Mouse (Mus musculus): Measurements from ENCODE around the gene AI413582. TPM values are rescaled to one million over a fixed set of nuclear protein-coding genes. Genes with fewer than 3 reads are reported as not detected.

Gene AI413582
- total RNA-seq, 2 experiments from 2014 or later, result 7.3 to 7.7 TPM

GRCm38 (mm10) chr17:27557927-27558661 is 7.5 kb downstream of the AI413582 start:
- intact Hi-C loops (cut with DNase I), result no loop called here

GRCm38 (mm10) chr17:27557181-27557926 is 8.2 kb downstream of the AI413582 start:
- DNase-seq (ENCODE audit: low spot score), result no peak
- intact Hi-C loops (cut with DNase I), result no loop called here

More at GRCm38 (mm10) chr17:27557927-27558661, 7.5 kb downstream of the AI413582 start:
- no peak for DNase-seq (ENCODE audit: low spot score)

- DNase-seq (ENCODE audit: low spot score), result peak; percentile 67
- intact Hi-C loops (cut with DNase I), result no loop called here
These were observed 9.1 kb downstream of the AI413582 start, which contains the start of gene Hmga1 for GRCm38 (mm10) chr17:27556315-27557011. Gene Hmga1 (plus strand): TSS chr17:27556497.

- intact Hi-C loops (cut with DNase I), result no loop called here
- peak; percentile 29 for DNase-seq (ENCODE audit: low spot score)
These were observed 9.9 kb downstream of the AI413582 start for GRCm38 (mm10) chr17:27555512-27556172.

DNA sequence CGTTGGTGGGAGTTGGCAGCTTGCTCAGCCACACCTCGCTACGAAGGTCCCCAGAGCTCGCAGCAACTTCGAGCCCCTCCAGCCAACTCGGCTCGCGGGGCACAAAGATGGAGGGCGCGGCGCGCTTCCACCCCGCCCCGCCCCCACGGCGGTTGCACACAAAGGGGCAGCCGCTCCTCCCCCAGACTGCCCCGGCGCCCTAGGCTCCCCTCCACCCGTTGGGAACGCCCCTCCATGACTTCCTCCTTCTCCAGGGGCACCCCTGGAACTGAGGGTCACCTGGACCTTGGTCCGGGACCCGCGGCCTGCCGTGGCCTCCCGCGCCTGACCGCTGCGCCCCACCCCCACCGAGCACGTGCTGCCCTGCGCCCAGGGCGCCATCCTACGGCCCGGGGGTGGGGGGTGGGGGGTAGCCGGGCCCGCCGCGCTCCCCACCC is 10.5 kb downstream of the AI413582 start:
- DNase-seq (ENCODE audit: low spot score), result no peak
- intact Hi-C loops (cut with DNase I), result no loop called here

DNA sequence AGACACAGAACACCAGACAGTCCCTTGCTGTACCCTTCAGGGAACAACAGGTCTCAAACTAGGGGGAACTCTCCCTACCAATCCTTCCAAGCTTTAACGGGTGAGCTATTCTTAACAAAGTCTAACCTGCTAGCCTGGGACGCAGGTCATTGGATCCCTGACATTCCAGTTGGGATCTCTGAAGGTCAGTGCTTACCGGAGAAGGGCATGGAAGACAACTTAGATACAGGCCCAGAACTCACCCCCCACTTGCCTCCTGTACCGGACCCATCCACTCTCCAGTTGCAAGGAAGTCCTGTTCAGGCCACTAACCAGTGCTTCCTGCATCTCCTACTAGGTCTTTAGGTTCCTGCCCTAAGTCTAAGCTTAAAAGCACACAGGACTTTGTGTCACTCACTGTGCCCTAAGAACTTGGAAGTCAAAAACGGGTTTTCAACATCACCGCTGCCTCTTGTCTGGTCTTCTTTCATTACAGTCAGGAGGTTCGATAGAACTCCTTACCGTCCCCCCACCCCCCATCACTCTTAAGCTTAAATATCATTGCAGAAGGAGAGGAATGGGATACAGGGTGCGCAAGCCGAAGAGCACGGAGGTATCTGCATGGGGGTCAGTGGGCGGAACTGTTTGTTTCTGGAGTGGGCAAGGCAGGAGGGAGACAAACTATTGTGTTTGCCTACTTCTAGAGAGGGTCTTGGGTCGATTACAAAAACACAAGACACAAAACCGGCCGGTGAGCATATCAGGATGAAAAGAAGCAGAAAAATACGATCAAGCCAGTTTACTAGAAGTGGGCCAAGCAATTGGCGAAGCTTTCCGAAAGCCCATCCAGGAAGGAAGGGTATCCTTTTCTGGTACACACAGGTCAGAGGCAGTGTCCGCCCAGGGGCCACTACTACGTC is 11.2 kb downstream of the AI413582 start:
- intact Hi-C loops (cut with DNase I), result no loop called here
- no peak for DNase-seq (ENCODE audit: low spot score)

DNA sequence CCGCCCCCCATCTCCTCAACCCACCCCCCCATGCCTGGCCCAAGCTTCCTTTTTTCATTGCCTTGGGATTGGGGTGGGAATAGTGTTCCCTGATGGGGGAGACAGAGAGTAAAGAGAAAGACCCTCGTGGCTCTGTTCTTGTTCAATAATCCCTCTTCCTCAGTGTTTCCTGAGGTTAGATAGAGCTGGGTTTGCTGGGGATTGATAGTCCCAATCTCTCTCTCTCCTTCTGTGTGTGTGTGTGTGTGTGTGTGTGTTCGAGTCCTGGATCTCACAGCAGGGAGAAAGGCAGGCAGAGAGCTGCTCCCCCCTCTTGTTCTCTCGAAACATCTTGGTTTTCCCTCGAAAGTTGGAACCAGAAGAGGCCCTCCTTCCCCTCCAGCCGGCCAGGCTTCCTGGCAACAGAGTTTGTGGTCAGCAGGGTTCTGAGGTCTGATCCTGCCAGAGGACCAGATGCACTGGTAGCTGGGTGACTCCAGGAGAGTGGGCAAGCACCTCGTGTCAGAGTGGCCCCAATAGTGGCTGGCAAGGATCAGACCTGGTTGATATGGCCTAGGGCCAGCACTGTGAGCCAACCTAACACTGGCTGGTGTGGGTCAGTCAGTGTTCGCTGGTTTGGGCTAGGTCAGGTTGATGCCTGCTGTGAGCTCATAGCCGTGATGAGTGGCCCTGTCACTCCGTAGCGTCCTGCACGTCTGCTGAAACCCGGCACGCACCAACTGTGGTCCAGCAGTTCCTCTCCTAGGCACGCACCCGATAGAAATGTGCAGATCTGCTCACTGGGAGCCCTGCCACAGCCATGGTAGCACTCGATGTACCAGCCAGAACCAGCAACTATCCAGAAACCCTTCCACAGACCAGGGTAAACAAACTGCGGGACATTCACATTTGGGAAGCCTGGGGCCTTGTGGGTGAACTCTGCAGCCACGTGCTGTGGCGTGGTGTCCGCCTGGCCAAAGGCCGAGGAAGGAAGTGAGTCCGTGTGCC is 13.0 kb downstream of the AI413582 start:
- no peak for DNase-seq (ENCODE audit: low spot score)
- intact Hi-C loops (cut with DNase I), result no loop called here

GRCm38 (mm10) chr17:27551393-27551940 is 14.1 kb downstream of the AI413582 start:
- intact Hi-C loops (cut with DNase I), result no loop called here
- no peak for DNase-seq (ENCODE audit: low spot score)

DNA sequence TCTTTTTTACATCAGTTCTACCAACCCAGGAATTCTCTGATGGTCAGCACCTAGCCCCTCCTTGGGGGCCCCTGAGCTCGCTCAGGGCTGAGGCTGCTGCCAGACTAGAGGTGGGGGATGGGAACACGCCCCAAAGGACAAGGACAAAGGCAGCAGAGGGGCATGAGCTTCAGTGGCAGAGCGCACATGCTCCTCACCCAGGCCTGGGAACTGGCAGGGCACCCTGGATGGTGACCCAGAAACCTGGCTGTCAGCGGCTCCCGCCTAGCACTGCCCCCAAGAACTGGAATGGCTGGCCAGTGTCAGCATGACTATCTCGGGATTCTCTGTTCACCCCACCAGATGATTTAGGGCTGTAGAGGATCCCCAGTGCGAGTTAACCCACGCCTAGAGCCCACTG is 16.3 kb downstream of the AI413582 start:
- DNase-seq (ENCODE audit: low spot score), result no peak
- intact Hi-C loops (cut with DNase I), result no loop called here

DNA sequence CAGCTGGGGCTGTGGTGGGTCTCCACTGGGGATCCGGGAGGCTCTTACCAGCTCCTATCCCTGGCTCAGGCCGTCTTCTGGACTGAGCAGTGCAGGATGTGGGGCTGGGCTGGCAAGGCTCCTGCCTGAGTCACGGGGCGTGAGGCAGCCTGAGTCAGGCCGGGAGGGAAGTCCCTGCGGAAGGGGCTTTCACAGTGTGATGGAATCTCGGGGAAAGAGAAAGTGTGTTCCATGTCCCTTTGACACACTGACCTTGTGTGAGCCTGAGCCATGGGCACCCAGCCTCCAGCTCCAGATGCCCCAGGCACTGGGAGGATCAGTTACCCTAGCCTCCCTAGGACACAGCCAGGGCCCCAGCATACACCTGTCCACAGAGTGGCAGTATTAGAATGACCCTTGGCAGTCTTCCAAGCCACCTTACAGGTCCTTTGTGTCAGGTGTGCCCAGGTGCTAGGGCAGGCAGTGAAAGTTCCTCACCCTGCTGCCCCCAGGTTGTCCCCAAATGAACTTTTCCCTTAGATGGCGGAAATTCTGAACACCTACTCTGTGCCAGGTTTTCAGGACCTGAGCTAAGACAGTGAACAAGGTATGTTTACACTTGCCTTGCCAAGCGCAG is 18.2 kb downstream of the AI413582 start:
- DNase-seq (ENCODE audit: low spot score), result peak; percentile 37
- intact Hi-C loops (cut with DNase I), result no loop called here

GRCm38 (mm10) chr17:27546574-27547085 is 18.9 kb downstream of the AI413582 start:
- intact Hi-C loops (cut with DNase I), result no loop called here
- no peak for DNase-seq (ENCODE audit: low spot score)

DNA sequence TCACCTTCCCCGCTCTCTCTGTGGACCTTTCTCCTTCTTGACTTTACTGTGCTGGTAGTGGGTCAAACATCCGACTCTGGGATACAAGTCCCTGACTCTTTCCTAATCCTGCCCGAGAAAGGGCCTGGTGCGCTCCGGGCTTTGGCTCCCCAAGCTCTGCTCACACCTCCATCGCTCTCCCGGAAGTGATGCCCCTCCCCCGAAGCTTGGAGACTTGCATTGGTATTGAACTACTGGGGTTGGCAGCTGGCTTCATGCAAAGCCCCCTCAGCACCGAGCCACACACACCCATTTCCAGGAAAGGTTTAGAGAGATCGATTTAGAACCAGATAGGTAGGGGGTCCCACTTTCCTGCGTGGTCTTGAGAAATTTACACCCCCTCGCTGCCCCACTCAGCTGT is 19.6 kb downstream of the AI413582 start:
- intact Hi-C loops (cut with DNase I), result no loop called here
- DNase-seq (ENCODE audit: low spot score), result no peak

DNA sequence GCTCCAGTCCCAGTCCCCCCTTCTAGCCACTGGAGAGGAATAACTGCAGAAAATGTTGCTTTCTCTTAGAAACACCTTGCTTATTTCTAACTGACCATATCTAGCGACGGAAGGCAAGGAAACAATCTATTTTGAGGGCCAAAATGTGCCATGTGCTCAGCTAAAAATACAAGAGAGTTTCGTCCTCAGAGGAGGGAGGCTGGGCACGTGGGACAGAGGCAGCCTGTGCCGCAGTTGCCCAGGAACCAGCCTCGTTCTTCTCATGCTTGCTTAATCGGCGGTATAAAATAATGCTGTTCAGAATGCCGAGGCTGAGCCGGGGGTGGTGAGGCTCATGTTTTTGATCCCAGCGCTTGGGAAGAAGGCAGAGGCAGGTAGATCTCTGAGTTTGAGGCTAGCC is 21.0 kb downstream of the AI413582 start:
- intact Hi-C loops (cut with DNase I), result no loop called here
- DNase-seq (ENCODE audit: low spot score), result no peak

GRCm38 (mm10) chr17:27541984-27542383 is 23.6 kb downstream of the AI413582 start:
- DNase-seq (ENCODE audit: low spot score), result no peak
- intact Hi-C loops (cut with DNase I), result no loop called here

DNA sequence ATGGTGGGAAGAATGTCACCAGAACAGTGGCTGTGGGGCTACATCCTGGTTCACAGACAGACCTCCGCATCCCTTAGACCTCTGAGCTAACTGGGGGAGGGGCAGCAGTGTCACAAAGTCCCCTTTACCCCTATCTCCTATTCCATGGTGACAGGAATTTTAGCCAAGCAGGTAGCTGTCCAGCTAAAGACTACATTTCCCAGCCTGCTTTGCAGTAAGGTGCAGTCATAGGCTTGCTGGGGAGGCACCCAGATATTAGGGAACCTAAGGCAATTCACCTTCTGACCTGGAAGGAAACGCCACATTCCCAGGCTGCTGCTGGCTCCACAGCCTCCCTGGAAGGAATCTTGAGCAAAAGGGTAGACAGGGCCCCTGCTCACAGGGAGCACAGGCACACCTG is 24.3 kb downstream of the AI413582 start:
- DNase-seq (ENCODE audit: low spot score), result no peak
- intact Hi-C loops (cut with DNase I), result no loop called here

- peak; percentile 66 for DNase-seq (ENCODE audit: low spot score)
- intact Hi-C loops (cut with DNase I), result loop anchor here (1.0 to 2.0 kb wide), 3 partner anchors 31 to 226 kb away; partner anchors contain the start of gene AI413582
These were observed 30.8 kb downstream of the AI413582 start for GRCm38 (mm10) chr17:27534718-27535117.

DNA sequence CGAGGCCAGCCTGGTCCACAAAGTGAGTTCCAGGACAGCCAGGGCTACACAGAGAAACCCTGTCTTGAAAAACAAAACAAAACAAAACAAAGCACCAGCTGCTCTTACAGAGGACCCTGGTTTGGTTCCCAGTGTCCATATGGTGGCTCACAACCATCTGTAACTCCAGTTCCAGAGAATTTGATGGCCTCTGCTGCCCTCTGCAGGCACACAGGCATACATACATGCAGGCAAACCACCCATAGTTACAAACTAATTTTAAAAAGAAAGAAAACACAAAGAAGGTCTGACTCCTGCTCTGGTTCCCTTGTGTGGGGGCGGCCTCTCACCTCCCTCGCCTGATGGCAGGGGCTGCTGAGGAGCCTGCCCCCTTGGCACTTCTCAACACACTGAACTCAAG is 32.2 kb downstream of the AI413582 start:
- no peak for DNase-seq (ENCODE audit: low spot score)
- intact Hi-C loops (cut with DNase I), result no loop called here

Measured in heart, postnatal 25 days (tissue).